11 mouse cellular contexts compared by ENCODE assay signal in genomic region chr1:37491672-37492071, GRCm38 (mm10). TPM values are rescaled to one million over a fixed set of nuclear protein-coding genes. Genes with fewer than 3 reads are reported as not detected.
DNase-seq lines count a peak whose midpoint lies in the region; ATAC-seq lines count a peak whose summit lies in the region.
"Had no signal": no experiment of that assay in that cellular context is flagged by ENCODE, and none has a peak within 500 bp of the region (broad histone marks: within the 10 kb centered on the region; RNA-seq: fewer than 3 reads in every experiment).

No protein-coding gene starts in this region.

- peak overlapping the region; percentile 9; the same call in 1 of the 2 replicates for H3K4me2 ChIP-seq in liver, embryonic 11.5 days
- H3K4me2 ChIP-seq: midbrain, embryonic 12.5 days had no signal

- no peak overlapping the region for H3K9ac ChIP-seq in liver, embryonic 11.5 days (ENCODE audit: low read depth, low read length)
- H3K9ac ChIP-seq: midbrain, embryonic 12.5 days had no signal

- H3K27ac ChIP-seq in liver, embryonic 11.5 days (ENCODE audit: low read depth, low read length) = 0 out of 2 replicates have a peak overlapping the region, but pooled peaks have one; percentile 13
- H3K27ac ChIP-seq: midbrain, embryonic 12.5 days had no signal

- H3K27me3 ChIP-seq in liver, embryonic 11.5 days (replicated peaks; ENCODE audit: control insufficient read depth, insufficient read depth, low read length) = no peaks in the 10 kb centered on the region

- H3K4me3 ChIP-seq in liver, embryonic 11.5 days (ENCODE audit: low read depth, low read length) = no peak overlapping the region
- H3K4me3 ChIP-seq: midbrain, embryonic 12.5 days had no signal

- peak; percentile 81 for DNase-seq in layer of hippocampus, adult 9-11 months
- no peak for DNase-seq in layer of hippocampus, adult 8-10 months (ENCODE audit: low spot score in 2 of 2)
- peak; percentile 88 for DNase-seq in MEL-GATA-1-ER (ENCODE audit: extremely low read depth, low read depth)
- no peak for DNase-seq in liver, embryonic 11.5 days (ENCODE audit: low spot score)
- DNase-seq in skeletal muscle tissue, adult 2 months (ENCODE audit: low read depth, low spot score) = peak; percentile 36
- DNase-seq in gastrocnemius, postnatal 4 days (ENCODE audit: low spot score in 2 of 2) = no peak
- no peak for DNase-seq in kidney, postnatal 25 days
- DNase-seq: gastrocnemius, postnatal 25 days; thymus, postnatal 25 days had no signal

- ATAC-seq in liver, embryonic 11.5 days (replicated peaks; ENCODE audit: low FRiP score) = no peak; the same call in 1 of the 2 replicates
- no peak for ATAC-seq in cerebellum, adult (ENCODE audit: insufficient number of reproducible peaks, low FRiP score, low TSS enrichment)

- H3K4me1 ChIP-seq in liver, embryonic 11.5 days (replicated peaks; ENCODE audit: control insufficient read depth, insufficient read depth, low read length) = no peaks in the 10 kb centered on the region
- H3K4me1 ChIP-seq: midbrain, embryonic 12.5 days had no signal

- no peaks in the 10 kb centered on the region for H3K9me3 ChIP-seq in liver, embryonic 11.5 days (ENCODE audit: control insufficient read depth, low read length)
- H3K9me3 ChIP-seq: midbrain, embryonic 12.5 days had no signal

- no peaks in the 10 kb centered on the region for H3K36me3 ChIP-seq in liver, embryonic 11.5 days (ENCODE audit: control insufficient read depth, insufficient read depth, low read length)

- WGBS in liver, embryonic 11.5 days = 30% methylated on average over 7 of the region's 7 CpGs

RNA-seq across cellular contexts. Expression of gene Mgat4a, which starts 49.1 kb away (rescaled TPM):
- total RNA-seq in layer of hippocampus, adult 8-10 months (2022) = 10 to 100 TPM; 28.0 to 34.1 (median 31.2) TPM
- 2.6 TPM in 2 replicates for polyA plus RNA-seq in liver, embryonic 11.5 days (2014; fragmentation: Nextera tagmentation; extraction: Ambion mirVana)
- total RNA-seq in gastrocnemius, postnatal 4 days (2021) = 10 to 100 TPM; 11.9 to 12.3 TPM

Comparison
In these comparisons a context has a peak if more than half of its experiments do, and no peak if none do; other contexts are left out.
1. DNase-seq: peak in layer of hippocampus, adult 9-11 months (single experiment), MEL-GATA-1-ER (single experiment) and skeletal muscle tissue, adult 2 months (single experiment); none in layer of hippocampus, adult 8-10 months (0 of 2), liver, embryonic 11.5 days (single experiment), gastrocnemius, postnatal 4 days (0 of 2) and kidney, postnatal 25 days (0 of 2).